Mouse (Mus musculus) embryonic facial prominence, embryonic 11.5 days (tissue): Measurements from ENCODE around the gene Rapgef2. TPM values are rescaled to one million over a fixed set of nuclear protein-coding genes. Genes with fewer than 3 reads are reported as not detected.

ENCODE experiments used
- ATAC-seq: fragments of 200-750 bp; cut with Nextera tagmentation; replicated peaks from 2 replicates; pipeline ENCODE4 v1.8.0; 2017; ENCODE audit warnings: low read depth; ENCODE audit not compliant: insufficient number of reproducible peaks, low FRiP score, low TSS enrichment
- DNase-seq: peaks from one replicate; pipeline ENCODE4 v3.0.0-alpha.2; 2015; ENCODE audit warnings: low spot score
- H3K27ac ChIP-seq: fragments of 300-500 bp; sonication (generic); replicated peaks from 2 replicates; pipeline ENCODE4 v1.5.1; 2014; ENCODE audit warnings: mild to moderate bottlenecking, low read depth, low read length, control low read depth
- H3K27me3 ChIP-seq: fragments of 300-500 bp; sonication (generic); 2 replicates; pipeline ENCODE4 v1.6.1; 2014; ENCODE audit warnings: mild to moderate bottlenecking, low read length, moderate library complexity, mixed read lengths; ENCODE audit not compliant: control insufficient read depth, insufficient read depth
- H3K36me3 ChIP-seq: fragments of 300-500 bp; sonication (generic); replicated peaks from 2 replicates; pipeline ENCODE4 v1.6.1; 2014; ENCODE audit warnings: low read depth, mild to moderate bottlenecking, low read length, moderate library complexity, mixed read lengths; ENCODE audit not compliant: control insufficient read depth, insufficient read depth
- H3K4me1 ChIP-seq: fragments of 300-500 bp; sonication (generic); 2 replicates; pipeline ENCODE4 v1.6.1; 2014; ENCODE audit warnings: low read length, mixed read lengths; ENCODE audit not compliant: control insufficient read depth, insufficient read depth
- H3K4me2 ChIP-seq: fragments of 300-500 bp; sonication (generic); 2 replicates; pipeline ENCODE4 v1.6.1; 2014; ENCODE audit warnings: low read depth, mild to moderate bottlenecking, control low read depth, low read length, moderate library complexity
- H3K4me3 ChIP-seq: fragments of 300-500 bp; sonication (generic); 2 replicates; pipeline ENCODE4 v1.5.1; 2014; ENCODE audit warnings: low read depth, low read length, control low read depth
- H3K9ac ChIP-seq: fragments of 300-500 bp; sonication (generic); replicated peaks from 2 replicates; pipeline ENCODE4 v1.6.1; 2014; ENCODE audit warnings: mild to moderate bottlenecking, control low read depth, low read length
- H3K9me3 ChIP-seq: fragments of 300-500 bp; sonication (generic); replicated peaks from 2 replicates; pipeline ENCODE4 v1.6.1; 2016; ENCODE audit warnings: mild to moderate bottlenecking, low read length, inconsistent platforms, mixed read lengths; ENCODE audit not compliant: control insufficient read depth
- WGBS: fragments of 180-500 bp; shearing (Covaris S2); extraction: QIAGEN DNeasy Blood & Tissue Kit; methylation state at CpG from one replicate; pipeline ENCODE4 v1.1.7; 2014; 5-methylcytosine and 5-hydroxymethylcytosine counted together
- polyA plus RNA-seq: library from polyadenylated mRNA; unstranded; fragments of >200 nt; fragmentation: Nextera tagmentation; extraction: Ambion mirVana; gene quantifications from 2 replicates; pipeline ENCODE4 v1.2.1, GENCODE M21; 2014

Rapgef2 gene
- polyA plus RNA-seq, 1 experiment from 2014 or later = 6.8 TPM

- 70% methylated on average over 4 of the region's 4 CpGs for WGBS
- no peak overlapping the region for H3K27ac ChIP-seq
- H3K36me3 ChIP-seq = no peaks in the 10 kb centered on the region
- no peaks in the 10 kb centered on the region for H3K9me3 ChIP-seq
- H3K27me3 ChIP-seq = no peaks in the 10 kb centered on the region
- H3K9ac ChIP-seq = no peak overlapping the region
- H3K4me2 ChIP-seq = no peak overlapping the region
- ATAC-seq = no peak
- H3K4me3 ChIP-seq = no peak overlapping the region
- DNase-seq = no peak
- no peaks in the 10 kb centered on the region for H3K4me1 ChIP-seq
These were observed 47.8 kb downstream of the Rapgef2 start for GRCm38 (mm10) chr3:79238456-79239065.

- DNase-seq (no peak), ATAC-seq (0 out of 2 replicates have a peak, but pooled peaks have one; percentile 26)
- 89% methylated on average over 9 of the region's 9 CpGs for WGBS
- H3K4me1 ChIP-seq = no peaks in the 10 kb centered on the region
- H3K36me3 ChIP-seq = no peaks in the 10 kb centered on the region
- no peaks in the 10 kb centered on the region for H3K9me3 ChIP-seq
- H3K27me3 ChIP-seq = no peaks in the 10 kb centered on the region
- H3K27ac ChIP-seq = no peak overlapping the region
- H3K4me2 ChIP-seq = no peak overlapping the region
- no peak overlapping the region for H3K4me3 ChIP-seq
- H3K9ac ChIP-seq = no peak overlapping the region
These were observed 48.5 kb downstream of the Rapgef2 start for GRCm38 (mm10) chr3:79237619-79238342.

- H3K27me3 ChIP-seq = no peaks in the 10 kb centered on the region
- ATAC-seq = no peak
- 51% methylated on average over 3 of the region's 3 CpGs for WGBS
These were observed 51.8 kb downstream of the Rapgef2 start for GRCm38 (mm10) chr3:79234485-79234884.

GRCm38 (mm10) chr3:79233478-79234415 is 52.6 kb downstream of the Rapgef2 start:
- no peak overlapping the region for H3K4me2 ChIP-seq
- no peaks in the 10 kb centered on the region for H3K4me1 ChIP-seq
- ATAC-seq (no peak), DNase-seq (no peak)
- H3K9ac ChIP-seq = no peak overlapping the region
- WGBS = 83% methylated on average over 13 of the region's 13 CpGs
- H3K4me3 ChIP-seq = no peak overlapping the region
- H3K9me3 ChIP-seq = no peaks in the 10 kb centered on the region
- no peaks in the 10 kb centered on the region for H3K27me3 ChIP-seq
- no peaks in the 10 kb centered on the region for H3K36me3 ChIP-seq
- no peak overlapping the region for H3K27ac ChIP-seq

More at GRCm38 (mm10) chr3:79234485-79234884, 51.8 kb downstream of the Rapgef2 start:
- DNase-seq = no peak
- H3K27ac ChIP-seq = no peak overlapping the region
- H3K4me3 ChIP-seq = no peak overlapping the region
- no peaks in the 10 kb centered on the region for H3K36me3 ChIP-seq
- no peak overlapping the region for H3K4me2 ChIP-seq
- H3K9ac ChIP-seq = no peak overlapping the region
- no peaks in the 10 kb centered on the region for H3K9me3 ChIP-seq
- H3K4me1 ChIP-seq = no peaks in the 10 kb centered on the region

- no peak overlapping the region for H3K27ac ChIP-seq
- no peak overlapping the region for H3K4me2 ChIP-seq
- WGBS = 96% methylated on average over 4 of the region's 4 CpGs
- H3K9ac ChIP-seq = no peak overlapping the region
- no peak for DNase-seq
- H3K4me3 ChIP-seq = no peak overlapping the region
- H3K9me3 ChIP-seq = no peaks in the 10 kb centered on the region
- H3K36me3 ChIP-seq = no peaks in the 10 kb centered on the region
- no peaks in the 10 kb centered on the region for H3K27me3 ChIP-seq
- ATAC-seq = no peak
- H3K4me1 ChIP-seq = no peaks in the 10 kb centered on the region
These were observed 55.6 kb downstream of the Rapgef2 start for GRCm38 (mm10) chr3:79230718-79231117.

GRCm38 (mm10) chr3:79229546-79229945 is 56.8 kb downstream of the Rapgef2 start:
- Histone ChIP-seq H3K4me2 (no peak overlapping the region), H3K36me3 (no peaks in the 10 kb centered on the region), H3K27me3 (no peaks in the 10 kb centered on the region), H3K4me1 (no peaks in the 10 kb centered on the region), H3K4me3 (no peak overlapping the region), H3K9me3 (no peaks in the 10 kb centered on the region), H3K9ac (no peak overlapping the region), H3K27ac (no peak overlapping the region)
- DNase-seq = no peak
- no peak for ATAC-seq
- WGBS = 70% methylated on average over 6 of the region's 6 CpGs

- H3K27ac ChIP-seq = no peak overlapping the region
- H3K4me3 ChIP-seq = no peak overlapping the region
- no peaks in the 10 kb centered on the region for H3K27me3 ChIP-seq
- ATAC-seq (no peak), DNase-seq (no peak)
- H3K9me3 ChIP-seq = no peaks in the 10 kb centered on the region
- H3K9ac ChIP-seq = no peak overlapping the region
- no peaks in the 10 kb centered on the region for H3K4me1 ChIP-seq
- H3K4me2 ChIP-seq = no peak overlapping the region
- no peaks in the 10 kb centered on the region for H3K36me3 ChIP-seq
These were observed 58.0 kb downstream of the Rapgef2 start for GRCm38 (mm10) chr3:79228304-79228703.
